Mouse (Mus musculus): ENCODE results near the gene Ppm1e.

GRCm38 (mm10) chr11:87296467-87296866 is 62.4 kb downstream of the Ppm1e start:
- TF ChIP-seq CTCF (IDR thresholded peaks at IDR 0.05; ENCODE audit: low read depth) (no peak), EP300 (optimal IDR thresholded peaks at IDR 0.05) (no peak)
